Mouse (Mus musculus) cerebellum, postnatal 10 days (tissue): ENCODE measurements around the gene Pld6.

Experiments
- DNase-seq, 2 experiments: peaks; one replicate each; pipeline ENCODE4 v3.0.0; 2021; ENCODE audit warnings: mixed read lengths in 2 of 2

Pld6 gene

DNA sequence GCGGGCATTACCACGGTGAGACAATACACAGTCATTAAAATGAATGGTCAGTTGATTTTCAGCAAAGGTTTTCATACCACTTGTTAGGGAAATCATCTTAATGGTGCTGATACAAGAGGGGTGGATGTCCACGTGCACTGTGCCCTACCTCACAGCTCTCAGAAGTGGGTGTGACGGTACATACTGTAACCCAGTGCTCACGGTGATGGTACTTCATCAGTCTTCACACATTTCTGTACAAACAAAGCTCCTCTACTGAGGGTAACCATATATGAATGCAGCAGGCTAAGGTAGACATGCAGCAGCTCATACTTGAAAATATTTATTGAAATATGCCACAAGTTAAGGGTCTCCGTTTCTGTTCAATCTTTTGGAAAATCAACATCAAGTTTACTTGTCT, 3.9 kb downstream of the Pld6 start:
- DNase-seq, result no peak

DNA sequence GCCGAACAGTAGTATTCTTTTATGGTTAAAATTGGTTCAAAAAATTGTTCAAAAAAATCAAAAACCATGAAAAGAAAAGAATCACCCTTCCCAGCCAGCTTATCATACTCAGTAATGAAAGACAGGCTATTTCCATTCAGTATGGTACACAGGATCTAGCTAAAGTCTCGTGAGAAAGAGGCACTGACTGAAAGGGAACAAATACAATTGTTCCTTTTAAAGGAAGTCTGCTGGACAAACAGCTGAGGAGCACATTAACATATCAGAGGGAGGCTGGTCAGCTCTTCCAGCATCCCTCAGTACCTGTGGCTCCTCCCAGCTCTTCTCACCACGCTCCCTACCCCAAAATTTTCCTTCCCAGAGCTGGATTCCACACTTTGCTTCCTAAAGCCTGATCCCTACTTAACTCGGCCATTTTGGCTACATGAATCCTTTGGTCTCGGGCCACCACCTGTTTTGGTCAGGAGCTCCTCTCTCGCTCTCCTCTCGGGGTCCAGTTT, 5.3 kb downstream of the Pld6 start:
- DNase-seq, result no peak

DNA sequence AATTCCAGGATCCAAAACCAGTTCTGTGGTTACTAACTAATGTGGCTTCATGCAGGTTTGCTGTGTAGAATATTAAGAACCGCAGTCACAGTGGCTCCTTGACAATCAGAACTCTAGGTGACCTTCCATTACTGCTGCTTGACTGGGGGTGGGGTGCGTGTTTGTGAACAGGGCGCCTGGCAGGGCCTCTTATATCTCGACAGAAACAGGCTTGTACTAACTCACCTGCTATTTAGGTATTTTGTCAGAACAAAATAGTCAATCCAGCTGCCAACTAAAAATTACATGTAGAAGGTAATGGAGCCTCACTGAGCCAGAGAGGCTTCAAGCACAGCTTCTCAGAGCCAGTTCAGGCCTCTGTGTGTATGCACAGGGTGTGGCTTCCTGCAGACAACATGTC, 7.2 kb downstream of the Pld6 start:
- DNase-seq, result no peak

DNA sequence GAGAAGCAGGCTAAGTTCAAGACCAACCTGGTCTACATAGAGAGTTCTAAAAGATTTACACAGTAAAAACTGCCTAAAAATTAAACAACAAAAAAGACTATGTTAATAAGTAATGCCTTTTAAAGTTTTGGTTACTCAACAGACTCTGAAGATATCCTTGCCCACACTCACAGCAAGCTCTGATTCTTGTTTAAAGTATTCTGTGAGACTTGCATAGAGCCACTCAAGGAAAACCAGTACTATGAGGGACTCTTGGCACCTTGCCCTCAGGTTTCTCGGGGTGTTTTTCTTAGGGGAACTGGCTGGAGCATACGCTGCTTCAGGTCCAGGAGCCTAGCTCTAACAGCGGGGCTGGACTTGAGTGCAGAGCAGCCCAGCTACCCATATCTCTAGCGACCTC, 8.0 kb downstream of the Pld6 start:
- no peak for DNase-seq

DNA sequence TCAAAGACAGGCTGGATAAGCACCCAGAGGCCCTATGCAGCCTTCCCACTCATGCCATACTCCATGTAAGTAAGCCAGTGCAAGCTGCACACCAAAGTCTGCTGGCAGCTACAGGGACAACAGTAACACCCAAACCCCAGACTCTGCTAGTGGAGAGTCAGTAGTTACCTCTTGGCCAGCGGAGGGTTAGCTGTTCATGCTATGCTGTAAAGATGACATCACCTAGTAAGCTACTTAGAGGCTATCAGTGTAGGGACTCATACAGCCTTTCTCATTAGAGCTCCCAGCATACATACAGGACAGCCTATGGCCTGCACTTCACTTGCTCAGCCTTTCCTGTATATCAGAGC, 8.6 kb downstream of the Pld6 start:
- DNase-seq, result no peak

DNA sequence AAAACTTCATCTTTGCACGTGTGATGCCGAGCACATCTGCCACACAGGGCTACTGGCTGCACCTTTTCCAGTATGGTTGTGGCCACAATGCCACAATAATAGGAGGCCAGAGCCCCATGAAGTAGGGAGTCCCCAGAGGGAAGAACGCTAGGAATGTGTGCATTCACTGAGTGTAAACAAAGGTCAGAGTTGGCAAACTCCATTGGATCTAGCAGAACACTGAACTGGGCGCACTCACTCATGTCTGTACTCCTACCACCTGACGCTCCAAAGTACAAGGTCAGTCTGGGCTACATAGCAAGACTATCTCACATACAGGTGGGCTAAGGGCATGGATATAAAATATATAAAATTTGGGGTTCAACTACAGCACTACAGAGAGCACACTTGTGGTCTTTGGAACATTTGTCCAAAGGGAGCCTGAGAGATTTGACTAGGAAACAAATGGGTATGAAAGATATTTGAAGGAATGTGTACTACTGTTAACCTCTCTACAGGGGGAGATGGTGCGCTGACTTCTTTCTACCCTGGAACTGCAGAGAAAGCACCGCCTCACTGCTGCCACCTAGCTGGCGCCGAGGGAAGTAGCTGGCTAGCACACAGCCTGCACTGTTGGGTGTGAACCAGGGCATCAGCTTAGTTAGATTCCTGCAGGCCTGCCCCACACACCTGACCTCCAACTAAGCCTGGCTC, 9.1 kb downstream of the Pld6 start:
- peak; percentile 86 to 89 for DNase-seq

DNA sequence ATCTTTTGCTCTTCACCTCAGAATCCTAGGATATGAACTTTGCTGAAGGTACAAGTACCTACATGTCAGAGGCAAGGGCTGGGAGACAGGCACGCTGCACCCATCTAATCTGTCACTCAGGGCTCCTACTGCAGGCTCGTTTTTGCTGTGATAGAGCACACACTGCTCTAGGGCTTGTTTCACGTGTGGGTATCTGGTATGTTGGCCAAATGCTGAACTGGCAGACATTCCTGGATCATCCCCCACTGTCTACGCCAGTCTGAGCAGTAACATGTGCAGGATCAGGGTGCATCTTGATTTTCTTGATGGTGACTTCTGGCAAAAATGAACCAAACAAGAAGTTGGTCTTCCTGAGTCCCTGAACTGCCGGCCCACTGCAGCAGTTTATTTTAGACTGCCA, 10.2 kb downstream of the Pld6 start:
- DNase-seq, result peak in 1 of 2 experiments; percentile 36

DNA sequence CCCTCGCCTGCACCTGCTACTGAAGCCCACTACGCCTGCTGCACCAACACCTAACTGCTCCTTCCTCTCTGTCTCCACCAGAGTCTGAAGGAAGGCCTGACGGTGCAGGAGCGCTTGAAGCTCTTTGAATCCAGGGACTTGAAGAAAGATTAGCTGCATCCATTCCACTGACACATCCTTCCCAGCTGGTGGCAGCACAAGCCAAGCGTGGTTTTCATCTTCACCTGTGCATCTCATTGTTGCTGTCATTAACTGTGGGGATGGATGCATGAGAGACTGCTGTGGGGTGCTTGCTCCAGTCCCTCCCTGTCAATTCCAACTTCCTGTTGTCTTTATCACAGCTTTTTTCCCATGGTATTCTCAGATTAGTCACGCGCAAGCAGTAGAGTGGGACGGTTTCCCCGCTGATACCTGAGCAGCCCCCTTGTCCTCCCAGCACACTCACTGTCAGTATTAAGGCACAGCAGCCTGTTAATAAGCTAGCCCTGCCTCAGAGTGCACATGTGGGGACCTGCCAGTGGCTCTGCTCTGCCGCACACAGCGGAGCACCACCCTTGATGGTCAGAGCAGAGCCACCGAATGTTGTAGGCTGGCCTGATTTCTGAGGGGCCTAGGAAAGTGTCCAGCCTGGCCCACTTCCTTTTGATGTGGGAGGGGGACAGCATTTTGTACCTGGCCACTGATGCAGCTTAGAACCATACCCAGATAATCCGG, 11.9 kb downstream of the Pld6 start:
- no peak for DNase-seq

DNA sequence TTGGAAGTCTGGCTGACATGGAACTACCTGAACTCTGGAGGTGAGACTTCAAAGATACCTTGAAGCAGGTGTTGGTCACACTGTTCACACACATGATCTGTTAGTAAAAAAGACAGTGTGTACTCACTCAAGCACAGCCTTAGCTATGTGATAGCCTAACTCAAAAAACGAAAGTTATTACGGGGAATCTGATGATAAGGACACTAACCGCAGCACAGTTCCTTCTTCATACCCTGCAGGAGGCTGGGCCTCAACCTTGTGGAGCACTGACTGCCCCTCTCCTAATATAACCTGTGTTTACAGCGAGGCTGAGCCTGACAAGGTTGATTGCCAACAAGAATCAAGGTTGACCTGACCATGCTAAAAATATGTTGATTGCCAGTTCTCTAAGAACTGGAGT, 12.9 kb downstream of the Pld6 start:
- DNase-seq, result no peak

DNA sequence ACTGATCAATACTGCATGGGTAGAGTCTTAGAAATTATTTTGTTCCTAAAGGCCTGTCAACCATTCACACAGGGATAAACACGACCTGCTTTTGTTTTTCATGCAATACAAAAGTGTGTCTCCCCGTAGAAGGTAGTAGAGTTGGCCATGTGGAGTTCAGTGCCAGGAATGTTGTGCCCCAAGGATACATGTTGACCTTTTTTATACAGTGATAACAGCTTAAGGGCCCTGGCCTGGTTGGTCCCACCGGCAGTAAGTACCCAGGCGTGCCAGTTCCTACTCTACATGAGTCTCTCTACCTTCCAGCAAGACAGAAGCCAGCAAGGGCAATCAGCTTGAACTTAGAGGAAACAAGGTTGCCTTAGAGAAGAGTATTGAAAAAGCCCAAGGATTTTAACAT, 14.5 kb downstream of the Pld6 start:
- peak in 1 of 2 experiments; percentile 37 for DNase-seq

DNA sequence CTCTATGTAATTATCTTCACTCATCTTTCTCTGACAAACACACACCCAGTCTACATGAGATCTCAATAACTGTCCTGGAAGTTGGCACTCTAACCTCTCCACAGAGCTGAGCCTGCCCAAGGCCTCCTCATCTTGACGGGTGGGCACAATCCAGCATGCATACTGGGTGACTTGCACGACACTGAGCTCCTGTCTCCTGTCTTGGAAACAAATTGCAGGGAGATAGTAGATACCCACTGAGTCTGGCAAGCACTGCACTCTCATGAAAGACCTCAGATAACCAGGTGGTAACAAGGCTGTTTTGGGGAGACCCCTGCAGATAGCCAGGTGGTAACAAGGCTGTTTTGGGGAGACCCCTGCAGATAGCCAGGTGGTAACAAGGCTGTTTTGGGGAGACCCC, 15.2 kb downstream of the Pld6 start:
- peak; percentile 54 to 71 for DNase-seq

DNA sequence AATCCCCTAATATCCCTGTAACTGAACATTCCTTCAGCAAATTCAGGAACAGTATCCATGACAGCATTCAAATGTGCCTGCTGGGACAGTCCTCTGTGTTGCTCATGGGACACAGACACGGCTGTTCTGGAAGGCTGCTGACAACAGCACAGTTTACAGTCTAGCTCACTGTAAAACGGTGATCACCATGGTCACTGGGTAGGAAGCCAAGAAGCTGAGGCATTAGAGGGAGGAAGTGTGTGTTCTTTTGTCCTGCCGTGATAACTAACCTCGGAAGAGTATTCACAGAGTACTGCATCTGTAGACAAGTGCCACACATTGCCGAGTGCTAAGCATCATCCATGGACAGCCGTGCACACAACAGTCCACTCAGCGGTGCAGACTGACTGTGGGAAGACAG, 16.7 kb downstream of the Pld6 start:
- no peak for DNase-seq

DNA sequence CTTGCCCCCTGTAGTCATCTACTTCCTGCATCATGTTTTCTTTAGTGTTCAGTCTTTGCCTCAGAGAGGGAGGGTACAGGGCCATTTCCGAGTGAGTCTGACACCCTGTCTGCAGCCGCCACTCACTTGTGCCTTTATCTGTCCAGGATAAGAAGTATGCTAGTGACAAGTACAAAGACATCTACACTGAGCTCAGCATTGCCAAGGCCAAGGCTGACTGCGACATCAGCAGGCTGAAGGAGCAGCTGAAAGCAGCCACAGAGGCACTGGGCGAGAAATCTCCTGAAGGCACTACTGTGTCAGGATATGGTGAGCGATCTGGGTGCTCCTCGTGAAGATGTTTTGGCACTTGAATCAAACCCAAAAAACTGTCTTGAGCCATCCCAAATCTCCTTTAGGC, 17.7 kb downstream of the Pld6 start:
- DNase-seq, result no peak

DNA sequence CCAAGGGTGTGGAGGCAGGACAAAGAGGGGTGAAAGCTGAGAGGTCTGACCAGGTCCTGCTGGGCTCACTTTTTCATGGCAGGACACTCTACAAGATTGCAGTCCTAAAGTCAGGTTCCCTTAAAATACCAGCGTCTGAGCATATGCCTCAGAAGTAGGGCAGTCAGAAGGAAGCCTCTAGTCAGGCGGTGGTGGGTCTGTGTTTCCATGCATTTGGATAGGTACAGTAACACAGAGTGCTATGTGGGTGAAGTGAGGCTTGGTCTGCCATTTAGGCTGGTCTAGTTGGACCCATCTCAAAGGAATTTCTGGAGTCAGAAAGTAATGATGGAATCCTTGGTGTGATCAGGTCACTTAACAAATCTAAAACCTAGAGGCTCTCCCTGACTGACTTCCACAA, 18.1 kb downstream of the Pld6 start:
- DNase-seq, result no peak

DNA sequence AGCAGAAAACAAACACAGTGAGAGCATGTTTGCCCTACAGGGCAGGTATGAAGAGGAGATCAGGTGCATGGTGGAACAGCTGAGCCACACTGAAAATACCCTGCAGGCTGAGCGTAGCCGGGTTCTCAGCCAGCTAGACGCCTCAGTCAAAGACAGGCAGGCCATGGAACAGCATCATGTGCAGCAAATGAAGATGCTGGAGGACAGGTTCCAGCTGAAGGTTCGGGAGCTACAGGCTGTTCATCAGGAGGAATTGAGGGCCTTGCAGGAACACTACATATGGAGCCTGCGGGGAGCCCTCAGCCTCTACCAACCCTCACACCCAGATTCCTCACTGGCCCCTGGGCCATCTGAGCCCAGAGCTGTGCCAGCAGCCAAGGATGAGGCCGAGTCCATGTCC, 26.6 kb downstream of the Pld6 start:
- DNase-seq, result peak; percentile 24 to 45

DNA sequence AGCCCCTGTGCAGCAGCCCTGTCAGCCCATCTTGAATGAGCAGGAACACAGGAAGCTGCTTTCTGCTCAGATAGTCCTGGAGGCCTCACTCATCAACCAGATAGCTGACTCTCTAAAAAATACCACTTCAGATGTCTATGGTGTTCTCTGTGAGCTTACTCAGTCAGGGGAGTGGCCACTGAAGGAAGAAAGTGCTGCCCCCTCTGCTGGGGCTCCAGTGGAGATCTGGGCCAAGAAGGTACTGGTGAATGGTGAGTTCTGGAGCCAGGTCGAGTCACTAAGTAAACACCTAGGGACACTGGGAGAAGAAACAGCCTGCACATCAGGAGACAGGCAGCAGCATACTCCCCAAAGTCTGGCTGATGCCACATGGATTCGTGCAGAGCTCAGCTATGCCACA, 27.8 kb downstream of the Pld6 start:
- DNase-seq, result no peak

DNA sequence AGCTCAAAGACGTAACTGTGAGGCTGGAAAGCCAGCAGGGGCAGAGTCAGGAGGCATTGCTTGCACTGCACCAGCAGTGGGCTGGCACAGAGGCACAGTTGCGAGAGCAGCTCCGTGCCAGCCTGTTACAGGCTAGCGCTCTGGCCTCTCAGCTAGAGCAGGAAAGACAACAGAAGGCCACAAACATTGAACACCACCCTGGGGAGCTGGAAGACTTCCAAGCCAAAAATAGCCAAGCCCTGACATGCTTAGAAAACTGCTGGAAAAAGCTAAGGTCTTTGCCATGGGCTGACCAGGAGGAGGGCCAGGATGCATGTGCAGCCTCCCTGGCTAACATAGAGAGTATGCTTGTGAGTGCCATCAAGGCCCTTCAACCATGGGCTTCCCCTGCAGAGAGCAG, 28.3 kb downstream of the Pld6 start:
- peak; percentile 96 to 97 for DNase-seq

DNA sequence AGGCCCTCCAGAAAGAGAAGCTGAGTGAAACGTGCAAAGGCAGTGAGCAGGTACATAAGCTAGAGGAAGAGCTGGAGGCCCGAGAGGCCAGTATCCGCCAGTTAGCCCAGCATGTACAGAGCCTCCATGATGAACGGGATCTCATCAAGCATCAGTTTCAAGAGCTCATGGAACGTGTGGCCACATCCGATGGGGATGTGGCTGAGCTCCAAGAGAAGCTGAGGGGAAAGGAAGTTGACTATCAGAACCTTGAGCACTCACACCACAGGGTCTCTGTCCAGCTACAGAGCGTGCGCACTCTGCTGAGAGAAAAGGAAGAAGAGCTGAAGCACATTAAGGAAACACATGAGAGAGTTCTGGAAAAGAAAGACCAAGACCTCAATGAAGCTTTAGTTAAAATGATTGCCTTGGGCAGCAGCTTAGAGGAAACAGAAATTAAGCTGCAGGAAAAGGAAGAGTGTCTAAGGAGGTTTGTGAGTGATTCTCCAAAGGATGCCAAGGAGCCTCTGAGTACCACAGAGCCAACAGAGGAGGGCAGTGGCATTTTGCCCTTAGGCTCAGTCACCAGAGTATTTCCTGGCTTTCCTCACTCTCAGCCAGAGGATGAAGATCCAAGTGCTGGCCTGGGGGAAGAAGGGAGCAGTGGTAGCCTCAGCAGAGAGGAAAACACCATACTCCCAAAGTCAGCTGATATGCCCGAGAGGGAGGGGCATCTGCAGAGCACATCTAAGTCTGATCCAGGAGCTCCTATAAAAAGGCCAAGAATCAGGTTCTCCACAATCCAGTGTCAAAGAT, 29.1 kb downstream of the Pld6 start:
- DNase-seq, result peak; percentile 62 to 66

DNA sequence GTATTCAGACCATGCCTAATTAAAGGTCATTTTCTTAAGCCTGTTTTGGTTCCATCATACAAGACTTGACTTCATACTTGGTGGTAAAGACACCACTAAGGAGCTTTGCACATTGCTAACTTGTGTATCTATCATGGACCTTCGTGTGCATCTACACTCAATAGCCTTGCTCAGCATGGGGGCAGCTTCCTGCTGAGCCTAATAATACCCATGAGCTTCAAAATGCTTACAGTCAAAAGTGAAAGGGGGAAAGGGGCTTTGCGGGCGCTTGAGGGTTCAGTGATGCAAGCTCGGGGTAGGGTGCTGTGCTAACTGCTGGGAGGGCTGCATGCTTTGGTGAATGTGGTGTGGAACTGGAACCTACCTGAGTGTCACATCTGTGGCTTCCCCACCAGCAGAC, 31.1 kb downstream of the Pld6 start:
- DNase-seq, result no peak

DNA sequence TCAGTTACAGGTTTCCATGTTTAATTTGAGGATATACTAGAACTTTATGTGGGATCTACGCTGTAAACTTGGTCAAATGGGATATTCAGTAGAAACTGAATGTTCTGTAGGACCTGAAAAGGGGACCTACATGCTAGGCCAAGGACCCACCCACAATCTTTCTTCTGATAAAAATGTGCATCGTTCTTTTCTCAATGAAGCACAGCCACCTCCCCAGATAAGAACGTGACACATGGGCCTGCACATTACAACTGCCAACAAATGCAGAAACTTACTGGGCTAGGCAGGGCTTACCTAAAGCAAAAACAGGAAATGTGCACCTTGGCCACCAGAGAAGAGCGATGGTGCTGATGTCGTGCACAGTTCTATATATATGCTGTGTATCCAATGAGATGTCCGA, 32.9 kb downstream of the Pld6 start:
- DNase-seq, result no peak

DNA sequence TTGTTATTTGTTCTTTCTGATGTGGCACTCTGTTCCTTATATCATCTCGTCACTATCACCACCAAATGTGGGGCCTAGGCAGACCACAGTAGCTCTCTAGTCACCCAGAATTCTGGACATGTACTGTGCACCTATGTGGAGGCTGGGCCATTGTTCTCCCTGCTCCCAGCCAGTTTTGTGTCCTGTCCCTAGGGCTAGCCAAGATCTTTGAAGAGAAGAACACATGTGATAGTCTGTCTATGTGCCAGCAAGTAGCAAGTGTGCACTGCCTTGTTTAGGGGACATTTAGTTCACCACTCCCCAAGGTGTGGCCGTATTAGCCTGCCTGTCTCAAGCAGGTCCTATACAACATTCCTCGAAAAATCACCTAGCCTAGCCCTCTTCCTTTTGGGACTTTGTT, 38.4 kb downstream of the Pld6 start:
- DNase-seq, result no peak

DNA sequence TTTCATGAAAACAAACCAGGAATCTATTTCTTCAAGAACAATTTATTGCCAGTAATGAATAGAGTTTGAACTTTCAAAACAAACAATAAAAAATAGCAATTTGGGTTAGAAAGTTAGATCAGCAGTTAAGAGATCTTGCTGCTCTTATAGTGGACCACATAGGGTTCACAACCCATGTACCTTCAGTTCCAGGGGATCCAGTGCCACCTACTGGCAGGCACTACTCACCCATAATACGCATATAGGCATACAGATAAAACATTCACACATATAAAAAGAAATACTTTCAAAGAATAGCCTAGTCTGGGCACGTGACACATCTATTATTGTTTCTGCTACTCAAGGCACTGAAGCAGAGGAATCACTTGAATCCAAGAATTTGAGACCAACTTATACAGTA, 40.8 kb downstream of the Pld6 start:
- DNase-seq, result peak; percentile 73 to 76

DNA sequence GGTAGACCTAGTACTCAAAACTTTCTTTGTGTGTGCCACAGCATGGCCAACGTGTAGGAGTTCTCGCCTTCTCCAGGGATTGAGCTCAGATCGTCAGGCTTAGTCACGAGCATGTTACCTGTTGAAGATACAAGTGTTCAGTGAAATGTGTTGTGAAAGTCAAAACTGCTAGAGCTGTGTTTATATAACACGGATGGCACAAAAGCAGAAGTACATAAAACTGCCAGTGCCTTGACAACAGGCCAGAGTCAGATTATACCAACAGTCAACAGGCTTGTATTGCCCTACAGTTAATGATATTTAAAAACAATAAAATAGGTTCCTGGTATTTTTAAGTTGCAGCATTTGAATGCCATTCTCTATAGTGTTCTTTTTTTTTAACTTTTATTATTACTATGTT, 41.6 kb downstream of the Pld6 start:
- no peak for DNase-seq

DNA sequence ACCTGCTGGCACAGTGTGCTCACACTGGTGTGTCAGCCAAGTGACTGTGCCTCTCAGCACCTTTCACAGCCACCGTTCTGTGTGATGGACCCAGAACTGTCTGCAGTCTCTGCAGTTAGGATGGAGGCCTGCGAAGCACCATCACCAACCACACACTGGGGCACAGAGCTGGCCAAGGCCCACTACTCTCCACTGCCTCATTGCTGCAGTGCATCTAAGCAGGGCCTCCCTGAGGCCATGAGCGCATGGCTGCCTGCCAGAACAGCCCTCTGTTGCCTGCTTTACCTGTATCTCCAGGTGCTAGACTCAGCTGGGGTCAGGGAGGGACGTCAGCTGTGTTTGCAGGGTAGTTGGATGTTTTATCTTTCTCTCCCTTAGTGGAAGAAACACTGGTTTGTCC, 43.1 kb downstream of the Pld6 start:
- peak in 1 of 2 experiments; percentile 33 for DNase-seq
